Mouse (Mus musculus) stomach, postnatal 0 days (tissue): ENCODE results near the gene Adamts17.

Experiments used
- CTCF ChIP-seq: IDR thresholded peaks from 2 replicates; pipeline ENCODE4 v1.5.1; 2016; ENCODE audit warnings: antibody characterized with exemption, low read depth, mild to moderate bottlenecking, moderate library complexity
- EP300 ChIP-seq: optimal IDR thresholded peaks from 2 replicates; pipeline ENCODE3; 2016; ENCODE audit warnings: antibody characterized with exemption

DNA sequence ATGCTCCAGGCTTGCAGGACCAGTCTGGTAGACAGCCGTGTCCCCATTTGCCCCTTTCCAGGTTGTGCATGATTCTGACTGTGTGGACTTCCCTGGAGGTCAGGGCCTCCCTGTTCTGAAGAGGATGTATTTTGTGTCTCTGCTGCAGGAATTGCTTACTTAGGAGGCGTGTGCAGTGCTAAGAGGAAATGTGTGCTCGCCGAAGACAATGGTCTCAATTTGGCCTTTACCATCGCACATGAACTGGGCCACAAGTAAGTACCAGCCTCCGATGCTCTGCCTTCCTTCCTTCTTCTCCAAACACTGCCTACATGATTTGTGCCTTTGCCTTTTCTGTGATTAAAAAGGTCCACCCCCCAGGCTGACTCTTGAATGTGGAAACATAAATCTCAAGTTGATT is 129.1 kb downstream of the Adamts17 start:
- TF ChIP-seq CTCF = no peak
- no peak for TF ChIP-seq EP300
